ENCODE assay signal across 25 mouse cellular contexts in the genomic region with DNA sequence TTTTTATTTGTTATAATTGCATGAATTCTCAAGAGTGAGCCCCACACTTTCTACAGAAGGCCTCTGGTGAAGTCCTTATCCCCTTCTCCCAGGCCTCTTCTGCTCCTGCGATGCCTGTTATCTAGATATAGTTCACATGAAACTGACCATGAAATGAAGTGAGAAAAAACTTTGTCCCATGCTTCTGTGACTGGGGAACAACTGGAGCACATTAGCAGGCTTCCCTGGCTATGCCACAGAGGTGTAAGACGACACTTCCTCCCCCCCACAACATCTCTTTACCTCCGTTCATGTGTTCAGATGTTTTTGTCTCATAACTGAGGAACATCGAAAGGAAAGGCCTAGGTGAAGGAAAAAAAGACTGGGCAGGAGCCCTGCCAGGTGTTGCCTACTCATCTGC.
DNase-seq lines count a peak whose midpoint lies in the region; ATAC-seq and TF ChIP-seq lines count a peak whose summit lies in the region.
"Had no signal": no experiment of that assay in that cellular context is flagged by ENCODE, and none has a peak within 500 bp of the region (broad histone marks: within the 10 kb centered on the region; RNA-seq: fewer than 3 reads in every experiment).

No protein-coding gene starts in this region.

- ATAC-seq in limb, embryonic 14.5 days (ENCODE audit: low FRiP score, low read depth), result peak; percentile 54; the same call in 1 of the 2 replicates
- ATAC-seq in granulocyte monocyte progenitor cell, adult 5-6 weeks (replicated peaks; ENCODE audit: poor library complexity, severe bottlenecking), result no peak
- no peak for ATAC-seq in kidney, embryonic 16.5 days (ENCODE audit: low FRiP score, low TSS enrichment)
- ATAC-seq: CD4-positive, CD25-positive, alpha-beta regulatory T cell, adult 4 months; forebrain, embryonic 16.5 days; hindbrain, postnatal 0 days had no signal

- H3K9me3 ChIP-seq in limb, embryonic 10.5 days (replicated peaks), result no peaks in the 10 kb centered on the region
- no peaks in the 10 kb centered on the region for H3K9me3 ChIP-seq in limb, embryonic 14.5 days (ENCODE audit: control insufficient read depth, low read length)
- no peaks in the 10 kb centered on the region for H3K9me3 ChIP-seq in kidney, embryonic 16.5 days (ENCODE audit: low read length)
- H3K9me3 ChIP-seq: embryonic facial prominence, embryonic 12.5 days; forebrain, embryonic 12.5 days; heart, embryonic 15.5 days; hindbrain, embryonic 13.5 days had no signal

- peak; percentile 11 for DNase-seq in heart, adult 11 months
- DNase-seq in heart, adult 18-20 months, result no peak
- DNase-seq in embryo, embryonic 9.5 days (ENCODE audit: extremely low spot score), result peak; percentile 3
- DNase-seq in limb, embryonic 10.5 days (ENCODE audit: low spot score), result peak; percentile 31
- DNase-seq in limb, embryonic 14.5 days (ENCODE audit: low spot score), result no peak
- DNase-seq in right cerebral cortex, postnatal 4 days, result no peak
- DNase-seq: adrenal gland, postnatal 10 days; B cell, adult 2 months; cerebellum, adult 11-12 months; cerebellum, adult 9-11 months; cerebellum, postnatal 36 days; gastrocnemius, postnatal 14 days; heart, adult 2 months; heart, postnatal 14 days had no signal

- no peak overlapping the region for H3K4me3 ChIP-seq in limb, embryonic 10.5 days
- no peak overlapping the region for H3K4me3 ChIP-seq in limb, embryonic 14.5 days (replicated peaks; ENCODE audit: low read length)
- no peak overlapping the region for H3K4me3 ChIP-seq in kidney, embryonic 16.5 days (ENCODE audit: low read length)
- H3K4me3 ChIP-seq: embryonic facial prominence, embryonic 12.5 days; forebrain, embryonic 12.5 days; heart, adult 2 months; heart, embryonic 15.5 days; hindbrain, embryonic 13.5 days had no signal

- H3K9ac ChIP-seq in limb, embryonic 14.5 days (ENCODE audit: low read depth, low read length, severe bottlenecking), result no peak overlapping the region
- no peak overlapping the region for H3K9ac ChIP-seq in kidney, embryonic 16.5 days (replicated peaks; ENCODE audit: low read length)
- H3K9ac ChIP-seq: embryonic facial prominence, embryonic 12.5 days; forebrain, embryonic 12.5 days; heart, embryonic 15.5 days; hindbrain, embryonic 13.5 days had no signal

- H3K4me2 ChIP-seq in limb, embryonic 14.5 days (replicated peaks; ENCODE audit: low read depth, low read length, severe bottlenecking), result no peak overlapping the region
- no peak overlapping the region for H3K4me2 ChIP-seq in kidney, embryonic 16.5 days (replicated peaks; ENCODE audit: low read depth, low read length)
- H3K4me2 ChIP-seq: embryonic facial prominence, embryonic 12.5 days; forebrain, embryonic 12.5 days; heart, embryonic 11.5 days; heart, embryonic 15.5 days; hindbrain, embryonic 13.5 days had no signal

- H3K36me3 ChIP-seq in limb, embryonic 10.5 days, result no peaks in the 10 kb centered on the region
- no peaks in the 10 kb centered on the region for H3K36me3 ChIP-seq in limb, embryonic 14.5 days (ENCODE audit: control insufficient read depth, insufficient read depth, low read length)
- H3K36me3 ChIP-seq in kidney, embryonic 16.5 days (ENCODE audit: insufficient read depth, low read length), result no peaks in the 10 kb centered on the region
- H3K36me3 ChIP-seq: embryonic facial prominence, embryonic 12.5 days; forebrain, embryonic 12.5 days; G1E; heart, embryonic 15.5 days; hindbrain, embryonic 13.5 days had no signal

- no peak overlapping the region for H3K27ac ChIP-seq in limb, embryonic 10.5 days
- no peak overlapping the region for H3K27ac ChIP-seq in limb, embryonic 14.5 days (replicated peaks; ENCODE audit: low read depth, low read length)
- H3K27ac ChIP-seq in kidney, embryonic 16.5 days (ENCODE audit: low read length), result no peak overlapping the region
- H3K27ac ChIP-seq: embryonic facial prominence, embryonic 12.5 days; forebrain, embryonic 12.5 days; heart, adult 2 months; heart, embryonic 15.5 days; hindbrain, embryonic 13.5 days; hindbrain, postnatal 0 days had no signal

- 50% methylated on average over 4 of the region's 4 CpGs for WGBS in limb, embryonic 10.5 days
- 21% methylated on average over 4 of the region's 4 CpGs for WGBS in limb, embryonic 14.5 days
- WGBS in kidney, embryonic 16.5 days, result 37% methylated on average over 4 of the region's 4 CpGs

- H3K27me3 ChIP-seq in limb, embryonic 10.5 days (ENCODE audit: low read depth, poor library complexity, severe bottlenecking), result no peaks in the 10 kb centered on the region
- H3K27me3 ChIP-seq in limb, embryonic 14.5 days (ENCODE audit: control insufficient read depth, insufficient read depth, low read length), result no peaks in the 10 kb centered on the region
- no peaks in the 10 kb centered on the region for H3K27me3 ChIP-seq in kidney, embryonic 16.5 days (ENCODE audit: insufficient read depth, low read length)
- H3K27me3 ChIP-seq: embryonic facial prominence, embryonic 12.5 days; forebrain, embryonic 12.5 days; heart, embryonic 15.5 days; hindbrain, embryonic 13.5 days had no signal

- peaks cover 9% of the 10 kb centered on the region for H3K4me1 ChIP-seq in limb, embryonic 10.5 days
- H3K4me1 ChIP-seq in limb, embryonic 14.5 days (ENCODE audit: control insufficient read depth, insufficient read depth, low read length), result peaks cover 5% of the 10 kb centered on the region; the same call in 1 of the 2 replicates
- H3K4me1 ChIP-seq in kidney, embryonic 16.5 days (ENCODE audit: insufficient read depth, low read length), result no peaks in the 10 kb centered on the region
- H3K4me1 ChIP-seq: forebrain, embryonic 12.5 days; heart, embryonic 15.5 days; hindbrain, embryonic 13.5 days had no signal

- TF ChIP-seq POLR2A in limb, embryonic 14.5 days (IDR thresholded peaks at IDR 0.05; ENCODE audit: borderline replicate concordance, extremely low read depth, insufficient read depth, insufficient read length), result no peak

Comparison
In these comparisons a context has a peak if more than half of its experiments do, and no peak if none do; other contexts are left out.
1. DNase-seq: peak in heart, adult 11 months (single experiment), embryo, embryonic 9.5 days (single experiment) and limb, embryonic 10.5 days (single experiment); none in heart, adult 18-20 months (0 of 2), limb, embryonic 14.5 days (single experiment) and right cerebral cortex, postnatal 4 days (single experiment).